Mouse (Mus musculus) WW6 (cell line): ENCODE measurements around the gene Scyl2.
"Not testable (repeated sequence)": the region's sequence is repeated elsewhere in the genome, so short reads cannot be mapped to it uniquely, and the experiment has no call there.

Experiments
- DNase-seq: peaks from one replicate; pipeline ENCODE4 v3.0.0-alpha.2; 2013; ENCODE audit warnings: low read depth, low spot score

Gene Scyl2

GRCm38 (mm10) chr10:89686139-89686808 is at the start of gene Scyl2:
Gene Scyl2, minus strand, starts transcription at chr10:89686285.
- peak; percentile 79 for DNase-seq

GRCm38 (mm10) chr10:89732001-89732794 is 46.1 kb upstream of the Scyl2 start, which contains the start of gene Actr6:
Gene Actr6, minus strand, starts transcription at chr10:89732295.
- DNase-seq: peak; percentile 85

GRCm38 (mm10) chr10:89731341-89731740 is 45.3 kb upstream of the Scyl2 start:
- no peak for DNase-seq

GRCm38 (mm10) chr10:89730386-89730785 is 44.3 kb upstream of the Scyl2 start:
- DNase-seq: no peak

- DNase-seq: no peak
Observed at GRCm38 (mm10) chr10:89722247-89723195, 36.4 kb upstream of the Scyl2 start.

GRCm38 (mm10) chr10:89720796-89721195 is 34.7 kb upstream of the Scyl2 start:
- DNase-seq: no peak

GRCm38 (mm10) chr10:89720252-89720651 is 34.2 kb upstream of the Scyl2 start:
- no peak for DNase-seq

GRCm38 (mm10) chr10:89714910-89715309 is 28.8 kb upstream of the Scyl2 start:
- no peak for DNase-seq

GRCm38 (mm10) chr10:89708720-89709119 is 22.6 kb upstream of the Scyl2 start:
- DNase-seq: no peak

GRCm38 (mm10) chr10:89707397-89707796 is 21.3 kb upstream of the Scyl2 start:
- no peak for DNase-seq

- no peak for DNase-seq
Observed at GRCm38 (mm10) chr10:89703042-89703441, 17.0 kb upstream of the Scyl2 start.

GRCm38 (mm10) chr10:89697956-89698355 is 11.9 kb upstream of the Scyl2 start:
- DNase-seq: no peak

GRCm38 (mm10) chr10:89696270-89696669 is 10.2 kb upstream of the Scyl2 start:
- DNase-seq: not testable (repeated sequence)

- DNase-seq: no peak
Observed at GRCm38 (mm10) chr10:89695194-89695911, 9.3 kb upstream of the Scyl2 start.

- DNase-seq: no peak
Observed at GRCm38 (mm10) chr10:89690021-89690420, 3.9 kb upstream of the Scyl2 start.

- DNase-seq: no peak
Observed at GRCm38 (mm10) chr10:89687455-89687854, 1.4 kb upstream of the Scyl2 start.

- DNase-seq: no peak
Observed at GRCm38 (mm10) chr10:89685391-89686138, 520 bp downstream of the Scyl2 start.

- no peak for DNase-seq
Observed at GRCm38 (mm10) chr10:89682961-89683360, 3.1 kb downstream of the Scyl2 start.

GRCm38 (mm10) chr10:89682157-89682556 is 3.9 kb downstream of the Scyl2 start:
- DNase-seq: no peak

- DNase-seq: no peak
Observed at GRCm38 (mm10) chr10:89681706-89682105, 4.4 kb downstream of the Scyl2 start.
